In the genomic region with DNA sequence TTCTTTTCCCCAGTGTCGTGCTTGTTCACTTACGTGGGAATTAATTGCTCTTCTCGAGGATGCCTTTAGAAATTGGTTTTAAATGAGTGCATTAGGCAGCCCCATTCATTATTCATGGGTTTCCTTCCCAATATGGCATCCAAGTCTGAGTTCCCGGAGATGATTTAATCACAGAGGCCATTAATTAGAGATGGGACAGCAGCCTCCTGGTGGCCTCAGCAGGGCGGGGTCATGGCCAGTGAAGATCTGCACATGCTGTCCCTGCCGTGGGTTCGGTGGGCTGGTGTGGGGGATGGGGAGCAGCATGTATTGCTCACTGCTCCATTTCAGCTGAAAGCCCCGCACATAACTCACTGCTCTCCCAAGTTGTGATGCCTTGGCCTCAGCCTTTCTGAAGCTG, we compare ENCODE assay signal across 12 mouse cellular contexts. TPM values are rescaled to one million over a fixed set of nuclear protein-coding genes. Genes with fewer than 3 reads are reported as not detected.
DNase-seq lines count a peak whose midpoint lies in the region; ATAC-seq and TF ChIP-seq lines count a peak whose summit lies in the region.
"Had no signal": no experiment of that assay in that cellular context is flagged by ENCODE, and none has a peak within 500 bp of the region (broad histone marks: within the 10 kb centered on the region; RNA-seq: fewer than 3 reads in every experiment).

No protein-coding gene starts in this region.

- 18% methylated on average over 8 of the region's 8 CpGs for WGBS in hindbrain, embryonic 11.5 days

- no peak overlapping the region for H3K4me2 ChIP-seq in hindbrain, embryonic 11.5 days (replicated peaks; ENCODE audit: low read depth, low read length)

- peaks cover 19% of the 10 kb centered on the region for H3K4me1 ChIP-seq in hindbrain, embryonic 11.5 days (replicated peaks; ENCODE audit: control insufficient read depth, insufficient read depth, low read length)

- intact Hi-C loops in gastrocnemius, adult 2 months (cut with DNase I), result loop anchor here (10.0 kb wide), 1 partner anchor 169 kb away; no protein-coding TSS in a partner anchor
- intact Hi-C loops in gastrocnemius, postnatal 14 days (cut with DNase I; ENCODE audit: low total_unique reads), result no loop called here

- H3K27ac ChIP-seq in gastrocnemius, adult 2 months, result no peak overlapping the region
- peak overlapping the region; percentile 80 for H3K27ac ChIP-seq in hindbrain, embryonic 11.5 days (ENCODE audit: low read depth, low read length)
- H3K27ac ChIP-seq: heart, embryonic 10.5 days; kidney, postnatal 0 days had no signal

- no peak overlapping the region for H3K9ac ChIP-seq in hindbrain, embryonic 11.5 days (ENCODE audit: low read depth, low read length)

- peaks cover 4% of the 10 kb centered on the region; the same call in 1 of the 2 replicates for H3K36me3 ChIP-seq in hindbrain, embryonic 11.5 days (ENCODE audit: control insufficient read depth, insufficient read depth, low read length)

- no peak for TF ChIP-seq POLR2A in brain, embryonic 14.5 days (IDR thresholded peaks at IDR 0.05; ENCODE audit: borderline replicate concordance, extremely low read depth, insufficient read depth, insufficient read length, poor library complexity, severe bottlenecking)

- H3K27me3 ChIP-seq in hindbrain, embryonic 11.5 days (ENCODE audit: control insufficient read depth, insufficient read depth, low read length), result no peaks in the 10 kb centered on the region

- peak; percentile 7 for DNase-seq in gastrocnemius, adult 2 months
- DNase-seq in gastrocnemius, postnatal 14 days, result no peak
- DNase-seq in brain, embryonic 14.5 days (ENCODE audit: low read depth), result peak; percentile 81
- peak; percentile 64 for DNase-seq in hindbrain, embryonic 11.5 days (ENCODE audit: low spot score)
- peak; percentile 59 for DNase-seq in neural tube, embryonic 10.5 days (ENCODE audit: extremely low spot score, low spot score)
- DNase-seq in natural killer cell, adult 2 months (ENCODE audit: low spot score in 2 of 2), result no peak
- no peak for DNase-seq in cerebellum, adult 9-11 months
- no peak for DNase-seq in urinary bladder, postnatal 10 days (ENCODE audit: low spot score)
- DNase-seq: cerebellum, postnatal 25 days; lung, postnatal 36 days had no signal

- TF ChIP-seq CTCF in gastrocnemius, adult 2 months (IDR thresholded peaks at IDR 0.05), result no peak
- no peak for TF ChIP-seq CTCF in brain, embryonic 14.5 days (IDR thresholded peaks at IDR 0.05; ENCODE audit: borderline replicate concordance, extremely low read depth, insufficient read depth, insufficient read length)

- no peak overlapping the region for H3K4me3 ChIP-seq in gastrocnemius, adult 2 months
- no peak overlapping the region for H3K4me3 ChIP-seq in hindbrain, embryonic 11.5 days (ENCODE audit: low read depth, low read length)
- H3K4me3 ChIP-seq: heart, embryonic 10.5 days had no signal

- H3K9me3 ChIP-seq in hindbrain, embryonic 11.5 days (ENCODE audit: control insufficient read depth, low read length), result no peaks in the 10 kb centered on the region
- H3K9me3 ChIP-seq: heart, embryonic 10.5 days had no signal

- ATAC-seq in hindbrain, embryonic 11.5 days (ENCODE audit: low FRiP score), result peak; percentile 59

RNA-seq across cellular contexts. Expression of a gene that starts 14.0 kb away (rescaled TPM):
- total RNA-seq in gastrocnemius, adult 2 months (2021), result 10 to 100 TPM; 13.0 to 15.0 TPM
- 10 to 100 TPM; 14.6 to 15.5 TPM for total RNA-seq in gastrocnemius, postnatal 14 days (2021)
- 34.4 and 41.6 TPM in 2 replicates for polyA plus RNA-seq in brain, embryonic 14.5 days (2012; rRNA removed)
- polyA plus RNA-seq in hindbrain, embryonic 11.5 days (2014; fragmentation: Nextera tagmentation; extraction: Ambion mirVana), result 65.2 and 65.9 TPM in 2 replicates

RNA-seq across cellular contexts. Expression of a gene that starts 21.4 kb away (rescaled TPM):
- 1 to 10 TPM; 4.7 to 5.3 TPM for total RNA-seq in gastrocnemius, adult 2 months (2021)
- total RNA-seq in gastrocnemius, postnatal 14 days (2021), result 1 to 10 TPM; 5.7 to 6.6 TPM
- 34.7 and 40.0 TPM in 2 replicates for polyA plus RNA-seq in brain, embryonic 14.5 days (2012; rRNA removed)
- 12.6 and 14.3 TPM in 2 replicates for polyA plus RNA-seq in hindbrain, embryonic 11.5 days (2014; fragmentation: Nextera tagmentation; extraction: Ambion mirVana)

RNA-seq across cellular contexts. Expression of a gene that starts 23.2 kb away (rescaled TPM):
- 100 to 1,000 TPM; 188 to 210 TPM for total RNA-seq in gastrocnemius, adult 2 months (2021)
- total RNA-seq in gastrocnemius, postnatal 14 days (2021), result 100 to 1,000 TPM; 172 to 182 TPM
- polyA plus RNA-seq in brain, embryonic 14.5 days (2012; rRNA removed), result 360 and 463 TPM in 2 replicates
- polyA plus RNA-seq in hindbrain, embryonic 11.5 days (2014; fragmentation: Nextera tagmentation; extraction: Ambion mirVana), result 448 and 456 TPM in 2 replicates

Comparison
In these comparisons a context has a peak if more than half of its experiments do, and no peak if none do; other contexts are left out.
1. DNase-seq: peak in gastrocnemius, adult 2 months (single experiment), brain, embryonic 14.5 days (single experiment), hindbrain, embryonic 11.5 days (single experiment) and neural tube, embryonic 10.5 days (single experiment); none in gastrocnemius, postnatal 14 days (single experiment), natural killer cell, adult 2 months (0 of 2), cerebellum, adult 9-11 months (single experiment) and urinary bladder, postnatal 10 days (single experiment).